Mouse (Mus musculus) MEL (cell line): Measurements from ENCODE around the gene Dnase1l2. TPM values are rescaled to one million over a fixed set of nuclear protein-coding genes. Genes with fewer than 3 reads are reported as not detected.

Experiments used
- DNase-seq: peaks from one replicate; pipeline ENCODE4 v3.0.0; 2011; ENCODE audit warnings: low read depth, low spot score
- H3K27ac ChIP-seq: 2 replicates; pipeline ENCODE4 v1.5.1; 2012; ENCODE audit warnings: low read depth, mild to moderate bottlenecking, control low read depth, low read length, moderate library complexity; ENCODE audit not compliant: control insufficient read depth
- H3K27me3 ChIP-seq, 2 experiments: fragments of 150-350 bp in 1 of 2; sonication (generic) in 1 of 2; 2 replicates each; pipeline ENCODE4 v1.6.1; 2012; ENCODE audit warnings: low read length in 2 of 2, mild to moderate bottlenecking in 2 of 2, improper control_type of control experiment in 1 of 2, moderate library complexity in 1 of 2; ENCODE audit not compliant: insufficient read depth in 2 of 2, control insufficient read depth in 1 of 2
- H3K36me3 ChIP-seq, 2 experiments: 2 replicates each; pipeline ENCODE4 v1.6.1; 2012 to 2014; ENCODE audit warnings: low read length in 2 of 2, improper control_type of control experiment in 1 of 2, inconsistent platforms in 1 of 2, mild to moderate bottlenecking in 1 of 2; ENCODE audit not compliant: insufficient read depth in 2 of 2, control insufficient read depth in 1 of 2
- H3K4me1 ChIP-seq, 2 experiments: fragments of 150-350 bp in 1 of 2; sonication (generic) in 1 of 2; 2 replicates each; pipeline ENCODE4 v1.6.1; 2012; ENCODE audit warnings: low read length in 2 of 2, improper control_type of control experiment in 1 of 2, mild to moderate bottlenecking in 1 of 2; ENCODE audit not compliant: insufficient read depth in 2 of 2, control insufficient read depth in 1 of 2
- H3K4me3 ChIP-seq, 2 experiments: fragments of 150-350 bp in 1 of 2; sonication (generic) in 1 of 2; 2 replicates each; pipeline ENCODE4 v1.5.1; 2012; ENCODE audit warnings: low read depth in 2 of 2, low read length in 2 of 2, mild to moderate bottlenecking in 2 of 2, moderate library complexity in 2 of 2, control low read depth in 1 of 2, improper control_type of control experiment in 1 of 2; ENCODE audit not compliant: control insufficient read depth in 1 of 2, insufficient read depth in 1 of 2
- H3K79me2 ChIP-seq: 2 replicates; pipeline ENCODE4 v1.6.1; 2012; ENCODE audit warnings: mild to moderate bottlenecking, low read length, moderate library complexity; ENCODE audit not compliant: control insufficient read depth, poor library complexity, insufficient read depth
- H3K9ac ChIP-seq: 2 replicates; pipeline ENCODE4 v1.6.1; 2012; ENCODE audit warnings: low read depth, mild to moderate bottlenecking, control low read depth, low read length, moderate library complexity; ENCODE audit not compliant: control insufficient read depth, poor library complexity, severe bottlenecking
- H3K9me3 ChIP-seq: fragments of 150-350 bp; sonication (generic); replicated peaks from 2 replicates; pipeline ENCODE4 v1.6.1; 2012; ENCODE audit warnings: mild to moderate bottlenecking, low read length, improper control_type of control experiment, moderate library complexity; ENCODE audit not compliant: insufficient read depth
- CHD1 ChIP-seq: IDR thresholded peaks from 2 replicates; pipeline ENCODE4 v1.6.1; 2012; ENCODE audit warnings: low read depth, mild to moderate bottlenecking, inconsistent platforms, low read length, improper control_type of control experiment
- CTCF ChIP-seq, 3 experiments: IDR thresholded peaks in 2 of 3; conservative IDR thresholded peaks in 1 of 3; 2 replicates each; pipeline ENCODE4 v1.5.1; 2011 to 2012; ENCODE audit warnings: low read length in 3 of 3, low read depth in 2 of 3, mild to moderate bottlenecking in 2 of 3, improper control_type of control experiment in 1 of 3, inconsistent platforms in 1 of 3, mixed read lengths in 1 of 3, moderate library complexity in 1 of 3; ENCODE audit not compliant: control insufficient read depth in 1 of 3, insufficient read depth in 1 of 3, poor library complexity in 1 of 3, severe bottlenecking in 1 of 3
- ELF1 ChIP-seq: IDR thresholded peaks from 2 replicates; pipeline ENCODE4 v1.6.1; 2014; ENCODE audit warnings: low read depth, mild to moderate bottlenecking, inconsistent platforms, low read length, improper control_type of control experiment, moderate library complexity
- GABPA ChIP-seq: IDR thresholded peaks from 2 replicates; pipeline ENCODE4 v1.6.1; 2012; ENCODE audit warnings: low read depth, mild to moderate bottlenecking, inconsistent platforms, low read length, improper control_type of control experiment, moderate library complexity
- GATA1 ChIP-seq: IDR thresholded peaks from 2 replicates; pipeline ENCODE4 v1.6.1; 2011; ENCODE audit warnings: low read depth, low read length, improper control_type of control experiment
- MAX ChIP-seq: IDR thresholded peaks from 2 replicates; pipeline ENCODE4 v1.6.1; 2011; ENCODE audit warnings: low read length, improper control_type of control experiment
- MAZ ChIP-seq: IDR thresholded peaks from 2 replicates; pipeline ENCODE4 v1.6.1; 2012; ENCODE audit warnings: low read depth, mild to moderate bottlenecking, inconsistent platforms, low read length, improper control_type of control experiment
- MYB ChIP-seq: IDR thresholded peaks from 2 replicates; pipeline ENCODE4 v1.6.1; 2011; ENCODE audit warnings: mild to moderate bottlenecking, low read depth, low read length, improper control_type of control experiment
- MYC ChIP-seq: IDR thresholded peaks from 2 replicates; pipeline ENCODE4 v1.6.1; 2011; ENCODE audit warnings: low read depth, mild to moderate bottlenecking, low read length, improper control_type of control experiment, moderate library complexity
- NRF1 ChIP-seq: IDR thresholded peaks from 2 replicates; pipeline ENCODE4 v1.6.1; 2014; ENCODE audit warnings: low read depth, mild to moderate bottlenecking, inconsistent platforms, low read length, improper control_type of control experiment, moderate library complexity; ENCODE audit not compliant: poor library complexity, insufficient read depth, severe bottlenecking
- POLR2AphosphoS2 ChIP-seq: IDR thresholded peaks from 2 replicates; pipeline ENCODE4 v1.6.1; 2011; ENCODE audit warnings: low read length, improper control_type of control experiment
- RAD21 ChIP-seq: IDR thresholded peaks from 2 replicates; pipeline ENCODE4 v1.6.1; 2011; ENCODE audit warnings: mild to moderate bottlenecking, low read depth, low read length, improper control_type of control experiment
- RCOR1 ChIP-seq: IDR thresholded peaks from 2 replicates; pipeline ENCODE4 v1.6.1; 2012; ENCODE audit warnings: low read depth, mild to moderate bottlenecking, inconsistent platforms, low read length, improper control_type of control experiment
- SMC3 ChIP-seq: IDR thresholded peaks from 2 replicates; pipeline ENCODE4 v1.6.1; 2011; ENCODE audit warnings: low read depth, low read length, improper control_type of control experiment
- TBP ChIP-seq: IDR thresholded peaks from 2 replicates; pipeline ENCODE4 v1.8.0; 2011; ENCODE audit warnings: low read depth, low read length, improper control_type of control experiment
- UBTF ChIP-seq: IDR thresholded peaks from 2 replicates; pipeline ENCODE4 v1.6.1; 2012; ENCODE audit warnings: low read depth, mild to moderate bottlenecking, inconsistent platforms, low read length, improper control_type of control experiment, moderate library complexity, borderline replicate concordance; ENCODE audit not compliant: insufficient read depth
- USF1 ChIP-seq: IDR thresholded peaks from 2 replicates; pipeline ENCODE4 v1.6.1; 2014; ENCODE audit warnings: low read depth, mild to moderate bottlenecking, inconsistent platforms, low read length, improper control_type of control experiment, moderate library complexity
- USF2 ChIP-seq, 2 experiments: IDR thresholded peaks; 2 replicates each; pipeline ENCODE4 v1.6.1; 2011 to 2012; ENCODE audit warnings: improper control_type of control experiment in 2 of 2, low read length in 2 of 2, borderline replicate concordance in 1 of 2, inconsistent platforms in 1 of 2, low read depth in 1 of 2, mild to moderate bottlenecking in 1 of 2; ENCODE audit not compliant: insufficient read depth in 1 of 2
- ZC3H11A ChIP-seq: IDR thresholded peaks from 2 replicates; pipeline ENCODE4 v1.6.1; 2012; ENCODE audit warnings: low read depth, mild to moderate bottlenecking, inconsistent platforms, low read length, improper control_type of control experiment
- ZMIZ1 ChIP-seq: IDR thresholded peaks from 2 replicates; pipeline ENCODE4 v1.6.1; 2012; ENCODE audit warnings: low read depth, mild to moderate bottlenecking, inconsistent platforms, low read length, improper control_type of control experiment, moderate library complexity
- ZNF384 ChIP-seq: IDR thresholded peaks from 2 replicates; pipeline ENCODE4 v1.6.1; 2012; ENCODE audit warnings: low read depth, mild to moderate bottlenecking, inconsistent platforms, low read length, improper control_type of control experiment
- polyA plus RNA-seq, 2 experiments: library from polyadenylated mRNA; stranded (reverse) in 1 of 2; unstranded in 1 of 2; fragments of >175 nt in 1 of 2; fragments of >200 nt in 1 of 2; gene quantifications; 2 replicates each; pipeline versions ENCODE4 v1.2.1 to v1.2.4; 2012; ENCODE audit warnings: low replicate concordance in 2 of 2, low read depth in 1 of 2; ENCODE audit not compliant: insufficient read length in 2 of 2, insufficient read depth in 1 of 2, missing spikeins in 1 of 2
- total RNA-seq: library from RNA; depleted of rRNA; stranded (reverse); fragments of 300-350 nt; gene quantifications from 2 replicates; pipeline ENCODE4 v1.2.3, GENCODE M21; 2012

Gene Dnase1l2
- total and polyA plus RNA-seq, 3 experiments, result 0.62 to 1.8 TPM; not detected in 1

DNA sequence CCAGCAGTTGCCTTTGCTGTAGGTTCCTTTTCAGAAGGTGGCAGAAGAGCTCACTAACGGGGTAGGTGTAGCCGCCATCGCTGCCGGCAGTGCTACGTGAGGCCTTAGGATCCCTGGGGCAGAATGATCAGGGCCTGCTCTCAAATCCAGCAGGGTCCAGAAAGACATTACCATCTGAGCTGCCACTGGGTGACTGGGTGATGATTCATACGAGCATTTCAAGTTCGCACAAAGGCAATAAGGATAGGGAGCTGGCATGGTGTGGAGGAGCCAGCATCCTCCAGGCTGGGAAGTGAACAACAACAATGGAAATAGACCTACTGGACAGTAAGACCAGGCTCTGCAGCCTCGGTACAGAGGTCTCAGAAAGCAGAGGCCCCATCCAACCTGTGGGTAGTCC is 2.5 kb downstream of the Dnase1l2 start:
- H3K27me3 ChIP-seq, result no peaks in the 10 kb centered on the region
- no peak overlapping the region for H3K27ac ChIP-seq
- no peak for DNase-seq
- no peaks in the 10 kb centered on the region; a peak in 1 of 4 replicates for H3K36me3 ChIP-seq
- H3K4me1 ChIP-seq, result no peaks in the 10 kb centered on the region
- H3K9ac ChIP-seq, result no peak overlapping the region
- H3K9me3 ChIP-seq, result no peaks in the 10 kb centered on the region
- no peaks in the 10 kb centered on the region for H3K79me2 ChIP-seq
- TF ChIP-seq ZMIZ1, result no peak
- TF ChIP-seq POLR2AphosphoS2, result no peak
- TF ChIP-seq MYB, result no peak
- TF ChIP-seq MAX, result no peak
- no peak for TF ChIP-seq GATA1
- no peak for TF ChIP-seq ELF1
- TF ChIP-seq MAZ, result no peak
- TF ChIP-seq TBP, result no peak
- TF ChIP-seq CHD1, result no peak
- no peak for TF ChIP-seq GABPA
- TF ChIP-seq USF1, result no peak
- no peak for TF ChIP-seq NRF1
- TF ChIP-seq UBTF, result no peak
- TF ChIP-seq RAD21, result no peak
- TF ChIP-seq ZNF384, result no peak
- no peak for TF ChIP-seq ZC3H11A
- TF ChIP-seq RCOR1, result no peak
- H3K4me3 ChIP-seq, result no peak overlapping the region

DNA sequence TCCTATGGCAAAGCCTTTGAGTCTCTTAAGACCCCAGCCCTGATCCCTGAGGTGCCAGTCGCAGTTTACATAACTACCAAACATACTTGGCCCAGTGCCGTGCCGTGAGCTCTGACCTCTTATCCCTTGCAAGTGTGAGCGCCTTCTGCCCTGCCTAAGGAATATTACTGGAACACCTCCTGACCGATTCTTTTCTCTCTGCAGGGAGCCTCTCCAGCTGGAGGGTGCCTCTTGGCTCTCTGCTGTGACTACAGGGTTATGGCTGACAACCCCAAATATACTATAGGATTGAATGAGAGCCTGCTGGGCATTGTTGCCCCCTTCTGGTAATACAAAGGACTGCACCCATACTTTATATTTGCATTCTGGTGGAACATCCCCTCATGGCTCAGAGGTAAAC is 5.9 kb downstream of the Dnase1l2 start:
- no peaks in the 10 kb centered on the region; a peak in 1 of 4 replicates for H3K36me3 ChIP-seq

More for the DNA sequence above, 5.9 kb downstream of the Dnase1l2 start:
- H3K4me3 ChIP-seq, result no peak overlapping the region
- no peak overlapping the region for H3K9ac ChIP-seq
- no peaks in the 10 kb centered on the region for H3K79me2 ChIP-seq
- TF ChIP-seq MYC, result no peak
- peak; percentile 40 to 84 (median 78); a peak in 5 of 6 replicates for TF ChIP-seq CTCF (IDR thresholded peaks at IDR 0.05 in 2 of 3, conservative IDR thresholded peaks at IDR 0.05 in 1 of 3; ENCODE audit: control insufficient read depth in 1 of 3, insufficient read depth in 1 of 3, low read depth in 2 of 3, low read length in 3 of 3, poor library complexity in 1 of 3, severe bottlenecking in 1 of 3)
- TF ChIP-seq ZC3H11A, result peak; percentile 55
- TF ChIP-seq RAD21, result peak; percentile 76
- peak; percentile 72 for TF ChIP-seq SMC3
- no peak for TF ChIP-seq ZMIZ1
- TF ChIP-seq UBTF, result no peak
- TF ChIP-seq USF2 (IDR thresholded peaks at IDR 0.05; ENCODE audit: borderline replicate concordance in 1 of 2, insufficient read depth in 1 of 2, low read depth in 1 of 2, low read length in 2 of 2), result no peak
- TF ChIP-seq POLR2AphosphoS2, result no peak
- H3K27ac ChIP-seq, result no peak overlapping the region
- H3K4me1 ChIP-seq, result no peaks in the 10 kb centered on the region
- no peaks in the 10 kb centered on the region for H3K27me3 ChIP-seq
- peak; percentile 70 for DNase-seq
- H3K9me3 ChIP-seq, result no peaks in the 10 kb centered on the region
